ENCODE assay signal across 8 mouse cellular contexts in genomic region chr13:53019532-53019931, GRCm38 (mm10). TPM values are rescaled to one million over a fixed set of nuclear protein-coding genes. Genes with fewer than 3 reads are reported as not detected.
DNase-seq lines count a peak whose midpoint lies in the region; TF ChIP-seq lines count a peak whose summit lies in the region.
"Had no signal": no experiment of that assay in that cellular context is flagged by ENCODE, and none has a peak within 500 bp of the region (broad histone marks: within the 10 kb centered on the region; RNA-seq: fewer than 3 reads in every experiment).

No protein-coding gene starts in this region.

- TF ChIP-seq CTCF in E14TG2a.4 (conservative IDR thresholded peaks at IDR 0.05; ENCODE audit: low read length), result peak; percentile 42

- H3K4me3 ChIP-seq in E14TG2a.4 (replicated peaks; ENCODE audit: low read length), result no peak overlapping the region
- H3K4me3 ChIP-seq in limb, embryonic 10.5 days, result no peak overlapping the region

- peaks cover 14% of the 10 kb centered on the region for H3K4me1 ChIP-seq in E14TG2a.4 (replicated peaks; ENCODE audit: low read depth, low read length)
- H3K4me1 ChIP-seq in limb, embryonic 10.5 days, result no peaks in the 10 kb centered on the region

- DNase-seq in kidney, adult 9 months, result peak; percentile 38
- DNase-seq in kidney, adult 18-20 months, result no peak
- peak; percentile 30 for DNase-seq in fat pad, adult 2 months (ENCODE audit: extremely low read depth, low read depth, low spot score)
- DNase-seq in splenic B cell, adult 2 months (ENCODE audit: low read depth, low spot score), result peak; percentile 52
- no peak for DNase-seq in limb, embryonic 10.5 days (ENCODE audit: low spot score)
- no peak for DNase-seq in gastrocnemius, adult 8-10 months (ENCODE audit: low spot score in 2 of 2)
- DNase-seq: gastrocnemius, postnatal 10 days had no signal

- H3K27ac ChIP-seq in limb, embryonic 10.5 days, result no peak overlapping the region

- H3K9me3 ChIP-seq in E14TG2a.4 (ENCODE audit: low read length), result peaks cover 1% of the 10 kb centered on the region; the same call in 1 of the 2 replicates
- H3K9me3 ChIP-seq in limb, embryonic 10.5 days (replicated peaks), result no peaks in the 10 kb centered on the region

- 0 out of 2 replicates have a peak, but pooled peaks cover 6% of the 10 kb centered on the region for H3K27me3 ChIP-seq in E14TG2a.4 (ENCODE audit: insufficient read depth, low read length)
- no peaks in the 10 kb centered on the region for H3K27me3 ChIP-seq in splenic B cell, adult 2 months (ENCODE audit: control insufficient read depth, insufficient read depth, low read length, poor library complexity, severe bottlenecking)
- no peaks in the 10 kb centered on the region for H3K27me3 ChIP-seq in limb, embryonic 10.5 days (ENCODE audit: low read depth, poor library complexity, severe bottlenecking)

- H3K36me3 ChIP-seq in E14TG2a.4 (ENCODE audit: insufficient read depth, low read length), result no peaks in the 10 kb centered on the region
- H3K36me3 ChIP-seq in splenic B cell, adult 2 months (ENCODE audit: control insufficient read depth, insufficient read depth, low read length, poor library complexity, severe bottlenecking), result no peaks in the 10 kb centered on the region
- H3K36me3 ChIP-seq in limb, embryonic 10.5 days, result no peaks in the 10 kb centered on the region

- whole genome bisulfite sequencing in limb, embryonic 10.5 days, result 87% methylated on average over 8 of the region's 9 CpGs

RNA-seq across cellular contexts. Expression of gene Nfil3, which starts 38.7 kb away (rescaled TPM):
- polyA plus RNA-seq in limb, embryonic 10.5 days (2016; fragmentation: Nextera tagmentation; extraction: Ambion mirVana), result 34.9 and 43.0 TPM in 2 replicates
- 10 to 100 TPM; 17.6 to 60.4 (median 29.4) TPM for total RNA-seq in gastrocnemius, adult 8-10 months (2022)

Comparison
In these comparisons a context has a peak if more than half of its experiments do, and no peak if none do; other contexts are left out.
1. DNase-seq: peak in kidney, adult 9 months (single experiment), fat pad, adult 2 months (single experiment) and splenic B cell, adult 2 months (single experiment); none in kidney, adult 18-20 months (single experiment), limb, embryonic 10.5 days (single experiment) and gastrocnemius, adult 8-10 months (0 of 2).